Mouse (Mus musculus) adrenal gland, postnatal 10 days (tissue): ENCODE results near the gene Bcl6b. TPM values are rescaled to one million over a fixed set of nuclear protein-coding genes. Genes with fewer than 3 reads are reported as not detected.
A peak's percentile ranks its signal among the peaks of the same experiment; 100 is the strongest.

Experiments used
- microRNA-seq: library from miRNA; unstranded; fragments of <30 nt; microRNA quantifications from one replicate; pipeline ENCODE4 v1.2.0, GENCODE M21; 2021
- total RNA-seq, 2 experiments: library from RNA; stranded (reverse); gene quantifications; 2 replicates each; pipeline ENCODE4 v1.2.3; 2021

The Bcl6b gene
- total RNA-seq, 2 experiments from 2014 or later, result 27.1 to 31.1 TPM

Small RNAs within 50 kb of the gene (microRNA-seq; reads per million reads assigned to microRNA genes)
- gene Mir195a, result 1,522 reads per million, percentile 80 among the genes with 10 or more reads in this experiment
- gene Mir497, result not detected
- gene Mir497b, result not detected

Other genes starting within 250 kb of the Bcl6b start
- gene Ctdnep1, start 248.6 kb downstream of the Bcl6b start, total RNA-seq, result 100 to 1,000 TPM; 117 to 148 TPM
- 10 to 100 TPM; 66.8 to 71.4 TPM for gene Elp5, start 247.3 kb downstream of the Bcl6b start, total RNA-seq
- 100 to 1,000 TPM; 339 to 345 TPM for gene Gabarap, start 238.7 kb downstream of the Bcl6b start, total RNA-seq
- 10 to 100 TPM; 43.5 to 50.5 TPM for gene Phf23, start 234.0 kb downstream of the Bcl6b start, total RNA-seq
- 10 to 100 TPM; 15.7 to 23.0 TPM for gene Dvl2, start 229.2 kb downstream of the Bcl6b start, total RNA-seq
- gene Acadvl, start 214.4 kb downstream of the Bcl6b start, total RNA-seq, result 1,000 to 10,000 TPM; 1,467 to 1,540 TPM
- 10 to 100 TPM; 29.9 to 37.6 TPM for gene Dlg4, start 212.9 kb downstream of the Bcl6b start, total RNA-seq
- gene Asgr1, start 175.7 kb downstream of the Bcl6b start, total RNA-seq, result 10 to 100 TPM; 35.0 to 76.1 TPM
- gene Asgr2, start 137.2 kb downstream of the Bcl6b start, total RNA-seq, result 10 to 100 TPM; 17.1 to 37.9 TPM
- gene Mgl2, start 99.5 kb downstream of the Bcl6b start, total RNA-seq, result 1 to 10 TPM; 2.1 to 2.5 TPM
- gene Clec10a, start 73.6 kb downstream of the Bcl6b start, total RNA-seq, result 1 to 10 TPM; 4.6 to 5.1 TPM
- gene Slc16a11, start 17.0 kb downstream of the Bcl6b start, total RNA-seq, result 1 to 10 TPM; 1.3 to 2.5 TPM
- 1 to 10 TPM; 3.8 to 6.2 TPM for gene Slc16a13, start 8.7 kb downstream of the Bcl6b start, total RNA-seq
- gene 0610010K14Rik, start 8.1 kb upstream of the Bcl6b start, total RNA-seq, result 10 to 100 TPM; 58.6 to 62.3 TPM
- 1 to 10 TPM; 4.0 to 4.9 TPM for gene Gm21988, start 10.0 kb upstream of the Bcl6b start, total RNA-seq
- gene Rnasek, start 10.0 kb upstream of the Bcl6b start, total RNA-seq, result 100 to 1,000 TPM; 139 to 162 TPM
- gene Alox12, start 25.6 kb upstream of the Bcl6b start, total RNA-seq, result 1 to 10 TPM; 2.4 to 2.7 TPM
- not detected for gene Alox12e, start 92.8 kb upstream of the Bcl6b start, total RNA-seq
- gene Alox15, start 122.2 kb upstream of the Bcl6b start, total RNA-seq, result 1 to 10 TPM; 2.0 to 2.5 TPM
- gene Pelp1, start 180.2 kb upstream of the Bcl6b start, total RNA-seq, result 10 to 100 TPM; 23.2 to 24.6 TPM
- 10 to 100 TPM; 21.7 to 26.0 TPM for gene Arrb2, start 202.8 kb upstream of the Bcl6b start, total RNA-seq
- gene Med11, start 222.1 kb upstream of the Bcl6b start, total RNA-seq, result 10 to 100 TPM; 16.1 to 18.5 TPM
- gene Zmynd15, start 229.6 kb upstream of the Bcl6b start, total RNA-seq, result 1 to 10 TPM in 1 of 2 experiments, under 1 TPM in 1; 0.93 to 1.8 TPM
- gene Cxcl16, start 230.2 kb upstream of the Bcl6b start, total RNA-seq, result 1 to 10 TPM; 4.2 to 5.8 TPM